Mouse (Mus musculus) limb, embryonic 15.5 days (tissue): ENCODE measurements around the gene Gm28051. TPM values are rescaled to one million over a fixed set of nuclear protein-coding genes. Genes with fewer than 3 reads are reported as not detected.

ENCODE experiments used
- ATAC-seq: fragments of 200-750 bp; cut with Nextera tagmentation; 2 replicates; pipeline ENCODE4 v1.8.0; 2017; ENCODE audit warnings: low read depth, moderate TSS enrichment; ENCODE audit not compliant: insufficient number of reproducible peaks, low FRiP score, low TSS enrichment
- H3K27ac ChIP-seq: fragments of 300-500 bp; sonication (generic); 2 replicates; pipeline ENCODE4 v1.5.1; 2015; ENCODE audit warnings: moderate library complexity, mild to moderate bottlenecking, inconsistent platforms
- H3K27me3 ChIP-seq: fragments of 300-500 bp; sonication (generic); 2 replicates; pipeline ENCODE4 v1.6.1; 2015; ENCODE audit warnings: inconsistent platforms
- H3K36me3 ChIP-seq: fragments of 300-500 bp; sonication (generic); 2 replicates; pipeline ENCODE4 v1.6.1; 2015; ENCODE audit warnings: inconsistent platforms
- H3K4me1 ChIP-seq: fragments of 300-500 bp; sonication (generic); 2 replicates; pipeline ENCODE4 v1.6.1; 2015; ENCODE audit warnings: inconsistent platforms
- H3K4me2 ChIP-seq: fragments of 300-500 bp; sonication (generic); 2 replicates; pipeline ENCODE4 v1.6.1; 2015; ENCODE audit warnings: mild to moderate bottlenecking, inconsistent platforms
- H3K4me3 ChIP-seq: fragments of 300-500 bp; sonication (generic); 2 replicates; pipeline ENCODE4 v1.5.1; 2015; ENCODE audit warnings: mild to moderate bottlenecking, inconsistent platforms
- H3K9ac ChIP-seq: fragments of 300-500 bp; sonication (generic); 2 replicates; pipeline ENCODE4 v1.6.1; 2015; ENCODE audit warnings: inconsistent platforms
- H3K9me3 ChIP-seq: fragments of 300-500 bp; sonication (generic); 2 replicates; pipeline ENCODE4 v1.6.1; 2016; ENCODE audit warnings: inconsistent platforms
- WGBS: fragments of 180-500 bp; shearing (Covaris S2); methylation state at CpG from one replicate; pipeline ENCODE4 v1.1.7; 2015; 5-methylcytosine and 5-hydroxymethylcytosine counted together
- polyA plus RNA-seq: library from polyadenylated mRNA; unstranded; fragments of >200 nt; fragmentation: Nextera tagmentation; extraction: Ambion mirVana; gene quantifications from 2 replicates; pipeline ENCODE4 v1.2.1, GENCODE M21; 2015

Gene Gm28051
- polyA plus RNA-seq, 1 experiment from 2014 or later: not detected

- 49% methylated on average over 3 of the region's 3 CpGs for WGBS
- no peak overlapping the region for H3K4me2 ChIP-seq
- H3K9ac ChIP-seq: no peak overlapping the region
- peaks cover 15% of the 10 kb centered on the region for H3K4me1 ChIP-seq
- ATAC-seq: no peak
- H3K27me3 ChIP-seq: no peaks in the 10 kb centered on the region
- no peaks in the 10 kb centered on the region for H3K36me3 ChIP-seq
- H3K27ac ChIP-seq: no peak overlapping the region
- H3K4me3 ChIP-seq: no peak overlapping the region
- no peaks in the 10 kb centered on the region for H3K9me3 ChIP-seq
Observed at GRCm38 (mm10) chr12:102740285-102740684, 17.3 kb downstream of the Gm28051 start.

DNA sequence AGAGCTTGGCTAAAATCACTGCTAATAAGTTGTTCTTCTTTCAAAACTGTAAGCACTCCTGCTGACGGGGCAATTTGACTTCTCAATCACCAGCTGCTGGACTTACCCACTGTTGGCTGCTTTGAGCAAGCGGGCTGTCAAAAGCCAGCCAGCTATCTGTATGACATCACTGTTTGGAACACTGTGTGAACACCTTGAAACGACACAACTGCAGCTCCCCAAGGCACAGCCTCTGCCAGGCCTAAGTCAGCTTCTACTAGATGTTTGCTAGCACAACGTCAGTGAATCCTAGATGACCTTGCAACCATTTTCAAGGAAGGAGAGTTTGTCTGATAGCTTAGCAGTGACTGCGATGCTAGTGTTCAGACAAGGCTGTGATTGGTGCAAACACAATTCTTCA, 18.5 kb downstream of the Gm28051 start:
- H3K4me3 ChIP-seq: no peak overlapping the region
- no peaks in the 10 kb centered on the region for H3K36me3 ChIP-seq
- no peak overlapping the region for H3K4me2 ChIP-seq
- WGBS: 74% methylated on average over 5 of the region's 5 CpGs
- no peak for ATAC-seq
- H3K27me3 ChIP-seq: no peaks in the 10 kb centered on the region
- no peaks in the 10 kb centered on the region for H3K9me3 ChIP-seq
- H3K27ac ChIP-seq: no peak overlapping the region
- H3K9ac ChIP-seq: no peak overlapping the region
- H3K4me1 ChIP-seq: peaks cover 7% of the 10 kb centered on the region

GRCm38 (mm10) chr12:102733381-102733780, 24.2 kb downstream of the Gm28051 start:
- H3K9ac ChIP-seq: no peak overlapping the region
- H3K27me3 ChIP-seq: no peaks in the 10 kb centered on the region
- 12% methylated on average over 5 of the region's 5 CpGs for WGBS
- H3K4me1 ChIP-seq: peaks cover 22% of the 10 kb centered on the region
- no peaks in the 10 kb centered on the region for H3K9me3 ChIP-seq
- no peak overlapping the region for H3K27ac ChIP-seq
- H3K4me3 ChIP-seq: no peak overlapping the region
- ATAC-seq: no peak
- no peak overlapping the region for H3K4me2 ChIP-seq
- H3K36me3 ChIP-seq: no peaks in the 10 kb centered on the region

DNA sequence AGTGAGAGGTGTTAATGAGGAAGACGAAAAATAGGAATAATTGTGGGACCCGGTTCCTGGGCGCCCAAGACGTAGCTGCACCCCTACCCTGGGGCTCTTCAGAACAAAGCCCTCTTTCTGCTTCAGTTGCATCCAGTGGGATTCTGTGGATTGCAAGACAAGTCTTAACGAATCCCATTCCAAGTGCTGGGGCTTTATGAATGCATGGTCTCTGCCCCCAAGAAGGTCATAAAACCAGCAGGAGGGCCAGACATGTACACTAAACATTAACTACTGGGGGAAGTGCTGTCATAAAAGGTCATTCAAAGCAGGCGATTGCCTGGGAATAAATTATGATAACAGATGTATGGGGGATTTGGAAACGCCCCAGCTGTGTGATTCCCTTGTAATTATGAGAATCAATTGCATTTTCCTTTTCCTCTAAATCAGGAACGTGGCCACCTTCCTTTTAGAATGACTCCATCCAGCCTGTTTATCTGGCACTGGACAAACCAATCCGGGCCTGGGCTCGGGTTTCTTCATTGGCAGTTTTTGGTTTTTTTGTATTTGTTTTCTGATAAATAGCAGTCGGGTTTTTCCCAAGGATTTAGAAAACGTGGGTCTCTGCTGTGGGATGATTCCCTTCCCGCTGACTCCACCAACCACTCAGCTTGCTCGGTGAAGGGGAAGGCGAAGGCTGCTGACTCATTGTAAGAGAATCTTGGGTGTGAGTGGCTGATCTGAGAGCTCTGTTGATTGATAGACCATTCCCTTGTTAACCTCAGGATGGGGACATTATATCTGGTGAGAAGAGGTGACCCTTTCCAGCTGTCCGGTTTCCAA, 26.6 kb downstream of the Gm28051 start:
- H3K27ac ChIP-seq: peak overlapping the region; percentile 84
- no peaks in the 10 kb centered on the region for H3K36me3 ChIP-seq
- 8% methylated on average over 16 of the region's 16 CpGs for WGBS
- ATAC-seq: 0 out of 2 replicates have a peak, but pooled peaks have one; percentile 6
- peak overlapping the region; percentile 33 for H3K4me3 ChIP-seq
- H3K4me2 ChIP-seq: peak overlapping the region; percentile 43
- no peak overlapping the region for H3K9ac ChIP-seq
- H3K9me3 ChIP-seq: no peaks in the 10 kb centered on the region
- no peaks in the 10 kb centered on the region for H3K27me3 ChIP-seq
- H3K4me1 ChIP-seq: peaks cover 23% of the 10 kb centered on the region

DNA sequence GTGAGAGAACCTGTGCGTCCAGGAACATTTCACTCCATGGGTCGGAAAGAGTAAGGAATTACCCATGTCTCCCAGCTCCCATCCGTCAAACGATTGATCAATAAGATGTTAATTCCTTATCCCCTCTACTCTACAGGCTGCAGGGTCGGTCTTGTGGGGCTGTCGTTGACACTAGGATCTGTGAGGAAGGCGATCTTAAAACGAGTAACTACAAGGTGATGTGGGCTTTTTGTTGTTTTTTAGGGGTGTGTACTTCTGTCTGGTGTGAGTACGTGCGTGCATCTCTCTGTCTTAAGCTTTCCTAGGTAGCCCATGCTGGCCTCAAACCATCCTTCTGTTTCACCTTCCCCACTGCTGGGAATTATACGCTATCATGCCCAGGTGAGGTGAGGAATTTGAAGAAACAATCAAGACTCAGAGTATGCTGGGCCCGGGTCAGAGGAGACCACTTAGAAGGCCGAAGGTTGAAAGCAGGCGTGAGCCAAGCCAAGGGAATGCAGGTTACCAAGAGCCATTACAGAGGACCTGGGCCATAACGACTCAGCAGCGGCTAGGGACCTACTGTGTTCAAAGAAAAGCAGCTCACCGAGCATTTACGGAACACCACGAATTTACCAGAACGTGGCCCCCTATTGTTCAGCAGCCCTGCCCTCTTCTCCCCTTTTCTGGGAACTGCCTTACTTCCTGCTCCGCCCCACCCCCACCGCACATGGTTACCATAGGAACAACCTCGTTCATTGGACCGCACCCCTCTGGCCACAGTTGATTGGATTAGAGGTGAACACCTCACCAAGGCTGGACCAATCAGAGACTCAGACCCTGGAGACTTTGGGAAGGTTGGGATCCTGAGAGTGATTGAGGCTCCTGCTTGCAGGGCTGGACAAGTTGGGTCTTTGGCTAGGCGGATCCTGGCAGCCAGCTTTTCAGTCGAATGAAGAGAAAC, 27.4 kb downstream of the Gm28051 start:
- Histone ChIP-seq H3K4me3 (peak overlapping the region; percentile 33), H3K4me1 (peaks cover 27% of the 10 kb centered on the region), H3K9ac (no peak overlapping the region), H3K27ac (peak overlapping the region; percentile 84), H3K27me3 (no peaks in the 10 kb centered on the region), H3K36me3 (no peaks in the 10 kb centered on the region), H3K9me3 (no peaks in the 10 kb centered on the region), H3K4me2 (peak overlapping the region; percentile 43)
- ATAC-seq: peak; percentile 92
- WGBS: 29% methylated on average over 26 of the region's 26 CpGs

GRCm38 (mm10) chr12:102725761-102726175, 31.8 kb downstream of the Gm28051 start:
- H3K4me3 ChIP-seq: no peak overlapping the region
- ATAC-seq: no peak
- no peak overlapping the region for H3K27ac ChIP-seq
- H3K36me3 ChIP-seq: no peaks in the 10 kb centered on the region
- no peak overlapping the region for H3K9ac ChIP-seq
- H3K4me1 ChIP-seq: peaks cover 17% of the 10 kb centered on the region
- H3K4me2 ChIP-seq: no peak overlapping the region
- H3K27me3 ChIP-seq: no peaks in the 10 kb centered on the region
- H3K9me3 ChIP-seq: no peaks in the 10 kb centered on the region
- WGBS: 52% methylated on average over 7 of the region's 7 CpGs

- Histone ChIP-seq H3K27me3 (no peaks in the 10 kb centered on the region), H3K4me1 (peaks cover 11% of the 10 kb centered on the region), H3K9ac (no peak overlapping the region), H3K4me3 (no peak overlapping the region), H3K9me3 (no peaks in the 10 kb centered on the region), H3K27ac (no peak overlapping the region), H3K36me3 (no peaks in the 10 kb centered on the region), H3K4me2 (no peak overlapping the region)
- ATAC-seq: no peak
- WGBS: 89% methylated on average over 6 of the region's 6 CpGs
Observed at GRCm38 (mm10) chr12:102725146-102725545, 32.4 kb downstream of the Gm28051 start.

- H3K4me3 ChIP-seq: no peak overlapping the region
- H3K27ac ChIP-seq: no peak overlapping the region
- H3K9me3 ChIP-seq: no peaks in the 10 kb centered on the region
- H3K4me1 ChIP-seq: peaks cover 14% of the 10 kb centered on the region; the same call in 1 of the 2 replicates
- H3K36me3 ChIP-seq: no peaks in the 10 kb centered on the region
- no peak overlapping the region for H3K9ac ChIP-seq
- 37% methylated on average over 6 of the region's 6 CpGs for WGBS
- no peak overlapping the region for H3K4me2 ChIP-seq
- no peak for ATAC-seq
- no peaks in the 10 kb centered on the region for H3K27me3 ChIP-seq
Observed at GRCm38 (mm10) chr12:102723861-102724260, 33.7 kb downstream of the Gm28051 start.

DNA sequence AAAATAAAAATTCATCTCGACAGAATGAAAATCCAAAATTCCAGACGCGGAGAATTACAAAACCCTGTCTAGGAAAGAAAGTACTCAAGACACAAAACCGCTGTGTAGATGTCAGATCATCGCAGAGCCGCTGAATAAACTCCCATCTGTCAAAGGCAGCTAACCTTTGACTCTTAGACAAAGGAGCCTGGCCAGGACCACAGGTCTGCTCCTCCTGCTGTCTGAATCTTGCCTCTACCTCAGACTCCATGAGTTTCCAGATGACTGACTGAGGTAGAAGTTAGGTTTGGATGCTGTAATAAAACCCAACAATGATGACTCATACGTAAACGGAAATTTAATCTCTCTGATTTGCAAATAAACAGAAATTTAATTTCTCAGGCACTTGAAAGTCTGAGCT, 34.6 kb downstream of the Gm28051 start:
- WGBS: 81% methylated on average over 8 of the region's 8 CpGs
- Histone ChIP-seq H3K9me3 (no peaks in the 10 kb centered on the region), H3K9ac (no peak overlapping the region), H3K4me2 (no peak overlapping the region), H3K4me3 (no peak overlapping the region), H3K36me3 (no peaks in the 10 kb centered on the region), H3K27ac (no peak overlapping the region), H3K27me3 (no peaks in the 10 kb centered on the region), H3K4me1 (peaks cover 14% of the 10 kb centered on the region; the same call in 1 of the 2 replicates)
- ATAC-seq: no peak

DNA sequence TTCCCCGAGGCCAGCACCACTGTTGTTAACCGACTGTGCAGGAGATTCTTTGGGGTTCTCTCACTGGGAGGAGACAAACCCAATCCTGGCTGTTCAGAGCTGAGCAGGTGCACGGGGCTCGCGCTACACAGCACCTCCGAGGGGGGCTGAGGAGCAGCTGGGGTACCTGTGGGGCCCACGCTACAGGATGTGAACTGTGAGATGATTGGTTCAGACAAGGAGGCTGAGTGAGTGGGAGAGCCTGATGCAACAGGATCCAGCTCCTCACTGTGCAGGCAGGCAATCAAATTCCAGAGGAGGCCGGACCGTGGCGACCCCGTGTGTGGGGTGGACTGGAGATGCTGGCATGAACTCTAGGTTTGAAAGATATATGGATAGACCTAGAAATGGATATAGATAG, 35.1 kb downstream of the Gm28051 start:
- WGBS: 52% methylated on average over 11 of the region's 11 CpGs
- H3K9me3 ChIP-seq: no peaks in the 10 kb centered on the region
- H3K4me3 ChIP-seq: no peak overlapping the region
- ATAC-seq: no peak
- peaks cover 14% of the 10 kb centered on the region; the same call in 1 of the 2 replicates for H3K4me1 ChIP-seq
- H3K36me3 ChIP-seq: no peaks in the 10 kb centered on the region
- H3K9ac ChIP-seq: no peak overlapping the region
- H3K27ac ChIP-seq: no peak overlapping the region
- no peaks in the 10 kb centered on the region for H3K27me3 ChIP-seq
- H3K4me2 ChIP-seq: no peak overlapping the region

DNA sequence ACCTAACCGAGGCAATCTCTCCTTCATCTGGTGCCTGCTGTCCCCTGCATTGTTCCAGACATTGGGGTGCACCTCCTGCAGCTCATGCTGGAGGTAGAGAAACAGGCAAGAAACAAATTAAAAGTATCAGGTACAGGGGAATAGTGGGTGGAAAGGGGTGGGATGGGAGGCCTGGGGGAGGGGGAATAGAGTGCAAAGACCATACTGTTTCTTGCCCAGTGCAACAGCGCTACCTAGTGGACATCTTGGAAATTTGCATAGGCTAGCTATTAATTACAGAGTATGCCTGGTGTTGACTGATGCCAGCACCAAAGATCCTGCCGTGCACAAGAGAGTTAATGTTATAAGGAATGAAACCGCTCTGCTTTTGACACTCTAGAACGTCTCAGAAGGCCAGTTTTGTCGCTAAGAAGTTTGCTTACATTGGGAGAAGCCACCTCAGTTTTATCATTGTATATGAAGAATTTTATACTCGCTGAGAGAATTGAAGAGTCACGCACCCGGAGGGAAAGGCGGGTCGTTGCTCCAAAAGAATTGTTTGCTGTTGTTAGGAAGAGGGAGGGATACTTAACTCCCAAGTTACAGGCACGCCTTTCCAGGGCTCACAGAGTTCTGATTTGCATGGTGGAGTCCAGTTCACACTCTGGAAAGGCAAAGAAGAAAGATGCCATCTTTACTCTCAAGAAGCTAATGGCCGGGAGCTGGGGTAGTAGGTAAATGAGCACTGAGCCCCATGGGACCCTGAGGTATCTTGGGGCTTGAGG, 37.8 kb downstream of the Gm28051 start:
- 0 out of 2 replicates have a peak overlapping the region, but pooled peaks have one; percentile 7 for H3K4me3 ChIP-seq
- H3K9ac ChIP-seq: no peak overlapping the region
- H3K9me3 ChIP-seq: no peaks in the 10 kb centered on the region
- 18% methylated on average over 13 of the region's 13 CpGs for WGBS
- H3K27ac ChIP-seq: no peak overlapping the region
- ATAC-seq: peak; percentile 70
- H3K4me1 ChIP-seq: peaks cover 10% of the 10 kb centered on the region; the same call in 1 of the 2 replicates
- no peaks in the 10 kb centered on the region for H3K36me3 ChIP-seq
- no peaks in the 10 kb centered on the region for H3K27me3 ChIP-seq
- H3K4me2 ChIP-seq: peak overlapping the region; percentile 24; the same call in 1 of the 2 replicates
